Mouse (Mus musculus): ENCODE measurements around the gene Hspd1.

DNA sequence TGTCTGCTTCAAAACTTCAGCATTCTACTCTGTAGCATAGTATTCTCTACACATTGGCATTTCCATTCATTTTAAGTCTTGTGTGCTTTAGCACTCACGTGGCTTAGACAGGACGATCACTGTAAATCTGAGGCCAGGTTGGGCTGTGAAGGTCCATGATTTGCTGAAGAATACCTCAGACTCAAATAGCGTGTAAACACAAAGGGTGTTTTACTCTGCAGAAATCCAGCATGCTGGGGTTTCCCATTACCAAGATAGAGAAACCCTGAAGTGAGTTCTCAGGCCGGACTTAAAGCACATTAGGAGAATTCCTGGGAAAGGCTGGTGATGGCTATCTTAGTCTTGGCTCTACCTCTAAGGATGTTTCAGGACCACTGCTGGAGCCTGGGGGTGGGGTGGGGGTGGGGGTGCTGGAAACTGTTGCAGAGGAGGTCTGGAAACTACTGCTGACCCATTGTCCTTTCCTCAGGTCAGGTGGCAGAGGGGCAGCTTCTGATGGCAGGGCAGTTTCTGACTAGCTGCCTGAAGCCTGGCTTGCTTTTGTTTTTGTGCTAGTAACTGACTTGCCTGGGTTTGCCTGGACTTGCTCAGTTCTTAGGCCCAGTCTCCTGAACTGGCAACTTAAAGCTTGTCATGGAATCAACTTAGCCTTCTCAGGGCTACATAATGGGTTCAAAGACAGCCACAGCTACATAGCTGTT is 21.2 kb upstream of the Hspd1 start:
- no peak for TF ChIP-seq CTCF (IDR thresholded peaks at IDR 0.05; ENCODE audit: low read depth)
- no peak for TF ChIP-seq EP300 (optimal IDR thresholded peaks at IDR 0.05)
